In genomic region chr9:116566711-116567110, GRCm38 (mm10) we compare ENCODE assay signal across 21 mouse cellular contexts.
DNase-seq lines count a peak whose midpoint lies in the region; ATAC-seq and TF ChIP-seq lines count a peak whose summit lies in the region.
"Had no signal": no experiment of that assay in that cellular context is flagged by ENCODE, and none has a peak within 500 bp of the region (broad histone marks: within the 10 kb centered on the region; RNA-seq: fewer than 3 reads in every experiment).

No protein-coding gene starts in this region.

- no peak for DNase-seq in frontal cortex, postnatal 25 days (ENCODE audit: low spot score in 2 of 2)
- DNase-seq in left cerebral cortex, postnatal 14 days (ENCODE audit: low spot score in 2 of 2), result peak; percentile 13 to 34
- DNase-seq in left cerebral cortex, adult 2 months (ENCODE audit: extremely low spot score in 1 of 2, low spot score in 2 of 2), result no peak
- DNase-seq in right cerebral cortex, postnatal 10 days (ENCODE audit: low spot score in 2 of 2), result peak; percentile 41 to 60
- no peak for DNase-seq in right cerebral cortex, postnatal 14 days
- DNase-seq in urinary bladder, postnatal 25 days (ENCODE audit: low spot score), result no peak
- DNase-seq: adrenal gland, postnatal 14 days; cerebellum, adult 18-20 months; cerebellum, adult 9-11 months; embryo, embryonic 11 days; gastrocnemius, postnatal 36 days; heart, postnatal 36 days had no signal

- H3K4me3 ChIP-seq in left cerebral cortex, adult 2 months, result no peak overlapping the region
- H3K4me3 ChIP-seq: embryonic facial prominence, embryonic 15.5 days; erythroblast, embryonic 14.5 days; forebrain, embryonic 10.5 days; heart, embryonic 13.5 days; hindbrain, embryonic 15.5 days had no signal

- intact Hi-C loops in left cerebral cortex, postnatal 14 days (cut with DNase I), result no loop called here
- intact Hi-C loops in left cerebral cortex, adult 2 months (cut with DNase I), result no loop called here

- H3K27ac ChIP-seq in left cerebral cortex, adult 2 months, result no peak overlapping the region
- H3K27ac ChIP-seq: embryonic facial prominence, embryonic 15.5 days; forebrain, embryonic 10.5 days; heart, embryonic 13.5 days; hindbrain, embryonic 15.5 days had no signal

- TF ChIP-seq CTCF in left cerebral cortex, adult 2 months (IDR thresholded peaks at IDR 0.05), result no peak

- peak; percentile 31; the same call in 1 of the 2 replicates for ATAC-seq in frontal cortex, adult (ENCODE audit: low TSS enrichment)
- ATAC-seq: activated CD4-positive, CD25-positive, alpha-beta regulatory T cell, adult 4 months; forebrain, embryonic 14.5 days; Patski had no signal

Comparison
In these comparisons a context has a peak if more than half of its experiments do, and no peak if none do; other contexts are left out.
1. DNase-seq: peak in left cerebral cortex, postnatal 14 days (2 of 2) and right cerebral cortex, postnatal 10 days (2 of 2); none in frontal cortex, postnatal 25 days (0 of 2), left cerebral cortex, adult 2 months (0 of 2), right cerebral cortex, postnatal 14 days (single experiment) and urinary bladder, postnatal 25 days (single experiment).